Mouse (Mus musculus) lung, embryonic 16.5 days (tissue): ENCODE measurements at regions not wholly inside any gene's neighbourhood (a gene's known extent, or its start where the extent isn't known, plus 50 kb on each side); places are given as distances from the start of the nearest gene placed in this dataset.

Source experiments
- ATAC-seq: fragments of 200-750 bp; cut with Nextera tagmentation; 2 replicates; pipeline ENCODE4 v1.8.0; 2017; ENCODE audit warnings: low read depth, mild to moderate bottlenecking, moderate library complexity
- H3K27ac ChIP-seq: fragments of 300-500 bp; sonication (generic); 2 replicates; pipeline ENCODE4 v1.5.1; 2014; ENCODE audit warnings: mild to moderate bottlenecking, control low read depth, low read length
- H3K27me3 ChIP-seq: fragments of 300-500 bp; sonication (generic); 2 replicates; pipeline ENCODE4 v1.6.1; 2014; ENCODE audit warnings: low read depth, low read length, mixed read lengths; ENCODE audit not compliant: control insufficient read depth, insufficient read depth
- H3K36me3 ChIP-seq: fragments of 300-500 bp; sonication (generic); 2 replicates; pipeline ENCODE4 v1.6.1; 2014; ENCODE audit warnings: low read length; ENCODE audit not compliant: control insufficient read depth, insufficient read depth
- H3K4me1 ChIP-seq: fragments of 300-500 bp; sonication (generic); replicated peaks from 2 replicates; pipeline ENCODE4 v1.6.1; 2014; ENCODE audit warnings: low read length, mixed read lengths; ENCODE audit not compliant: control insufficient read depth, insufficient read depth
- H3K4me2 ChIP-seq: fragments of 300-500 bp; sonication (generic); 2 replicates; pipeline ENCODE4 v1.6.1; 2014; ENCODE audit warnings: low read depth, low read length, control low read depth
- H3K4me3 ChIP-seq: fragments of 300-500 bp; sonication (generic); 2 replicates; pipeline ENCODE4 v1.5.1; 2014; ENCODE audit warnings: mild to moderate bottlenecking, low read length, control low read depth
- H3K9ac ChIP-seq: fragments of 300-500 bp; sonication (generic); 2 replicates; pipeline ENCODE4 v1.6.1; 2014; ENCODE audit warnings: low read length, control low read depth
- H3K9me3 ChIP-seq: fragments of 300-500 bp; sonication (generic); 2 replicates; pipeline ENCODE4 v1.6.1; 2016; ENCODE audit warnings: low read length; ENCODE audit not compliant: control insufficient read depth
- WGBS: fragments of 180-500 bp; shearing (Covaris S2); extraction: QIAGEN DNeasy Blood & Tissue Kit; methylation state at CpG from one replicate; pipeline ENCODE4 v1.1.7; 2014; 5-methylcytosine and 5-hydroxymethylcytosine counted together

GRCm38 (mm10) chr10:119109207-119109606 is 130.6 kb downstream of the Cand1 start:
- no peaks in the 10 kb centered on the region for H3K9me3 ChIP-seq
- H3K9ac ChIP-seq, result no peak overlapping the region
- H3K4me3 ChIP-seq, result no peak overlapping the region
- 64% methylated on average over 4 of the region's 4 CpGs for WGBS
- no peaks in the 10 kb centered on the region for H3K27me3 ChIP-seq
- H3K36me3 ChIP-seq, result no peaks in the 10 kb centered on the region
- no peak overlapping the region for H3K27ac ChIP-seq
- no peaks in the 10 kb centered on the region; the same call in 1 of the 2 replicates for H3K4me1 ChIP-seq
- peak; percentile 77 for ATAC-seq
- H3K4me2 ChIP-seq, result no peak overlapping the region

DNA sequence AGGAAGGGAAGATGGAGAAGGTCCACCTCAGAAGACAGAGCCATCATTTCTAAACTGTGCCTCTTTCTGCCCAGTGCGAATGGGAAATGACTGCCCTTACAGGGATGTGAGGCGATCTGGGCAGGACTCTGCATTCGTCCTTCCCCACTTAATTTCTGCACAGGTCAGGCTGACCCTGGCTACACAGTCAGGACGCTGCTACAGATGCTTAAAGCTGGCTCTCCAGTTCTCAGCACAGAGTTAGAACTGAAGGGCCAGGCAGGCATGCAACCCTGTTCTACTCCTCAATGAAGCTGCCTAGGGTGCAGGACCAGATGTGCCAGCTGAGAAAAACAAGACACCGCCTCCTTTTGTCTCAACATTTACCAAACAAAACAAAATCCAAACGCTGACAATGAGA is 132.1 kb downstream of the Cand1 start:
- WGBS, result 42% methylated on average over 6 of the region's 6 CpGs
- no peak; the same call in 1 of the 2 replicates for ATAC-seq
- H3K9me3 ChIP-seq, result no peaks in the 10 kb centered on the region
- no peaks in the 10 kb centered on the region for H3K36me3 ChIP-seq
- H3K9ac ChIP-seq, result no peak overlapping the region
- no peak overlapping the region for H3K27ac ChIP-seq
- no peak overlapping the region for H3K4me2 ChIP-seq
- no peaks in the 10 kb centered on the region; the same call in 1 of the 2 replicates for H3K4me1 ChIP-seq
- no peaks in the 10 kb centered on the region for H3K27me3 ChIP-seq
- H3K4me3 ChIP-seq, result no peak overlapping the region

DNA sequence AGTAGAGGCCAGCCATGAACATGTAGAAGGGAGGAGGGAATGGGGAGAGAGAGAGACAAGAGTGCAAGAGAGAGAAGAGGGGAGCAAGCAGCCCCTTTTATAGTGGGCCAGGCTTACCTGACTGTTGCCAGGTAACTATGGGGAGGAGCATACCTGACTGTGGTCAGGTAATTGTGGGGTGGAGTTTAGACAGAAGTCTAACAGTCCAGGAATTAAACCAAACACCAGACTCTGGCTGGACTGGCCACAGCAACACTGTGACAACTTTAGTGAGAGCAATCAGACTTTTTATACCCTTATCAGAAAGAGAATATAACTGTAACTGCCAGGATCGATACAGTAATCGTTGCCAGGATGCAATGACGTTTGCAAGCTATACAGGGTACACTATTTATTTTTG is 133.8 kb downstream of the Cand1 start:
- WGBS, result 61% methylated on average over 3 of the region's 3 CpGs
- H3K4me1 ChIP-seq, result no peaks in the 10 kb centered on the region; the same call in 1 of the 2 replicates
- H3K9me3 ChIP-seq, result no peaks in the 10 kb centered on the region
- H3K36me3 ChIP-seq, result no peaks in the 10 kb centered on the region
- no peak overlapping the region for H3K27ac ChIP-seq
- no peak overlapping the region for H3K9ac ChIP-seq
- no peak for ATAC-seq
- no peak overlapping the region for H3K4me3 ChIP-seq
- H3K4me2 ChIP-seq, result no peak overlapping the region
- H3K27me3 ChIP-seq, result no peaks in the 10 kb centered on the region

- H3K4me3 ChIP-seq, result no peak overlapping the region
- no peak overlapping the region for H3K4me2 ChIP-seq
- H3K4me1 ChIP-seq, result no peaks in the 10 kb centered on the region; the same call in 1 of the 2 replicates
- WGBS, result 57% methylated on average over 7 of the region's 7 CpGs
- no peaks in the 10 kb centered on the region for H3K9me3 ChIP-seq
- H3K9ac ChIP-seq, result no peak overlapping the region
- no peak for ATAC-seq
- H3K27ac ChIP-seq, result no peak overlapping the region
- no peaks in the 10 kb centered on the region for H3K27me3 ChIP-seq
- no peaks in the 10 kb centered on the region for H3K36me3 ChIP-seq
These were observed 134.5 kb downstream of the Cand1 start for GRCm38 (mm10) chr10:119105279-119105881.

GRCm38 (mm10) chr10:119100511-119100910 is 139.3 kb downstream of the Cand1 start:
- 26% methylated on average over 7 of the region's 7 CpGs for WGBS
- H3K4me1 ChIP-seq, result peaks cover 7% of the 10 kb centered on the region
- no peak overlapping the region for H3K4me2 ChIP-seq

DNA sequence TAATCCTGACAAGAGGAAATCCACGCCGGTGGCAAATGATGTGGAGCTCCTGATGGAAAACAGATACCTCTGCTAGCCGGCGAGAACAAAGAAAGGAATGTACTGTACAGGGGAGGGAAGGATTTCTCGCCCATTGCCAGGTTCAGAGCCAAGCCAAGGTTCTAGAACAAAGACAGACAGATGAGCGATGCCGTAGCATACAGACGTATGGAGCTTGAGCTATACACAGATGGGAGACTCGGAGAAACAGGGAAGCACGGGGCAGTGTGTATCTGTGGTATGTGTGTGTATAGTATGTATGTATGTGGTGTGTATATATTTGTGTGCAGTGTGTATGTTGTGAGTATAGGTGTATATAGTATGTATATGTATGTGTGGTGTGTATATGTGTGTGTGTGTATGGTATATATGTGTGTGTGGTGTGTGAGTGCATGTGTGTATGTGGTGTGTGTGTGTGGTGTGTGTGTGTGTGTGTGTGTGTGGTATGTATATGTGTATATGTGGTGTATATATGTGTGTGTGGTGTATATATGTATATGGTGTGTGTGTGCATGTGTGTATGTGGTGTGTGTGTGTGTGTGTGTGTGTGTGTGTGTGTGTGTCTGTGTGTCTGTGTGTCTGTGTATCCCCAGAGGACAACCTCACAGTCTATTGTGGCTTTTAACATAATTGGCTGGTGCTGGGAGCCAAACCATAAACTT is 140.6 kb downstream of the Cand1 start:
- WGBS, result 32% methylated on average over 10 of the region's 10 CpGs
- Histone ChIP-seq H3K4me1 (peaks cover 7% of the 10 kb centered on the region), H3K9ac (no peak overlapping the region), H3K27me3 (no peaks in the 10 kb centered on the region), H3K4me3 (no peak overlapping the region), H3K27ac (no peak overlapping the region), H3K9me3 (no peaks in the 10 kb centered on the region), H3K4me2 (no peak overlapping the region), H3K36me3 (no peaks in the 10 kb centered on the region)
- peak; percentile 27; the same call in 1 of the 2 replicates for ATAC-seq

More at GRCm38 (mm10) chr10:119100511-119100910, 139.3 kb downstream of the Cand1 start:
- ATAC-seq, result no peak
- H3K27me3 ChIP-seq, result no peaks in the 10 kb centered on the region
- H3K9me3 ChIP-seq, result no peaks in the 10 kb centered on the region
- no peaks in the 10 kb centered on the region for H3K36me3 ChIP-seq
- no peak overlapping the region for H3K9ac ChIP-seq
- H3K27ac ChIP-seq, result no peak overlapping the region
- no peak overlapping the region for H3K4me3 ChIP-seq

- H3K9me3 ChIP-seq, result no peaks in the 10 kb centered on the region
- no peak overlapping the region for H3K27ac ChIP-seq
- H3K4me2 ChIP-seq, result no peak overlapping the region
- H3K4me3 ChIP-seq, result no peak overlapping the region
- H3K27me3 ChIP-seq, result no peaks in the 10 kb centered on the region
- no peak for ATAC-seq
- 88% methylated on average over 11 of the region's 11 CpGs for WGBS
- no peak overlapping the region for H3K9ac ChIP-seq
- peaks cover 7% of the 10 kb centered on the region for H3K4me1 ChIP-seq
- no peaks in the 10 kb centered on the region for H3K36me3 ChIP-seq
These were observed 145.7 kb downstream of the Cand1 start for GRCm38 (mm10) chr10:119094166-119094565.

- Histone ChIP-seq H3K27me3 (no peaks in the 10 kb centered on the region), H3K4me1 (no peaks in the 10 kb centered on the region), H3K36me3 (no peaks in the 10 kb centered on the region), H3K9ac (no peak overlapping the region), H3K4me2 (no peak overlapping the region), H3K27ac (no peak overlapping the region), H3K9me3 (no peaks in the 10 kb centered on the region), H3K4me3 (no peak overlapping the region)
- ATAC-seq, result no peak
- 91% methylated on average over 4 of the region's 4 CpGs for WGBS
These were observed 152.0 kb downstream of the Cand1 start for GRCm38 (mm10) chr10:119087886-119088285.

DNA sequence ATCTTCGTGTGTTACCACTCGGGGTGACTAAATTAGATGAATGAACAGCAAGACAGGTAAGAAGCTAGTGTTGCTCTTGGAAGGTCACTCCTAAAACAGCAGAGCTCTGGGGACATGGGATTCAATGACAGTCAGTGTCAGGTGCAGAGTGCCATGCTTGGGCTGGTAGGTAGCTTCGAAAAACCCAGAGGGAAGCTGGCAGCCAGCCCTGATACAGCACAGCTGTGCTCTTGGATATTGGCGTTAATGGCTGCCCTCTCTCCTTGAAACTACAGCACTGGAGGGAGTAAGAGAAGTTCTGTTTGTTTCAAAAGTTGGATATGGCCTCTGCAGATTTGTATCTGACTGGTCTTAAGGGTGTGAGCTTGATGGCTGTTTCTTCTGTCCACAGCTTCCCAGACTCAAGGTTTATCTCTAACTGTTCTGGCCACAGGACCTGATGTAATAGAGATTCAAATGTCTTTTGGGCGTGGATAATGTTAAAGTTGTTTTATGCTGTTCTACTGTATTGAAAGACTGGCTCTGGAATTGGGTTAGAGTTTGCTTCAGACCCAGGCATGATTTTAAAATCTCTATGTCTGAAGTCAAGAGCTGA is 152.7 kb downstream of the Cand1 start:
- Histone ChIP-seq H3K27me3 (no peaks in the 10 kb centered on the region), H3K27ac (no peak overlapping the region), H3K4me3 (no peak overlapping the region), H3K9me3 (no peaks in the 10 kb centered on the region), H3K4me1 (no peaks in the 10 kb centered on the region), H3K9ac (no peak overlapping the region), H3K36me3 (no peaks in the 10 kb centered on the region), H3K4me2 (no peak overlapping the region)
- ATAC-seq, result no peak
- 77% methylated on average over 5 of the region's 5 CpGs for WGBS
